Mouse (Mus musculus) ovary, postnatal 10 days (tissue): Measurements from ENCODE around the gene Ppia.
"Not testable (repeated sequence)": the region's sequence is repeated elsewhere in the genome, so short reads cannot be mapped to it uniquely, and the experiment has no call there.

ENCODE experiments used
- DNase-seq: peaks from one replicate; pipeline ENCODE4 v3.0.0; 2022; ENCODE audit warnings: low spot score

The Ppia gene

DNA sequence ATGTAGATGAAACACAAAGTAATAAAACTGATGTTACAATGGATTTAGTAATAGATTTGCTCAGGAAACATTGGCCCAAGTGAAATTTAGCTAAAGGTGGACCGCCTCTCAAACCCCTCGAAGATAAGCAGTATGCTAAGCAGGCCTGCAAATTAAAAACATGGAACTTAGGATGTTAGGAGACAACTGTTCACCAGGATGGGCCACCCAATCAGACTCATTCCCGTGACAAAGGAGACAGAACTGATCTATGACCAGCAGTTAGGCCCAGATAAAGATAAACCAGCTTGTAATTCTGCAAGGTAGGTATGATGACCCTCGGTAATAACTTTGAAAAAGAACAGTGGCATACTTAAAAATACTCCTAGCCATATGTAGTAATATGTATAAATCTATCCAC is 27.9 kb downstream of the Ppia start:
- DNase-seq, result no peak

DNA sequence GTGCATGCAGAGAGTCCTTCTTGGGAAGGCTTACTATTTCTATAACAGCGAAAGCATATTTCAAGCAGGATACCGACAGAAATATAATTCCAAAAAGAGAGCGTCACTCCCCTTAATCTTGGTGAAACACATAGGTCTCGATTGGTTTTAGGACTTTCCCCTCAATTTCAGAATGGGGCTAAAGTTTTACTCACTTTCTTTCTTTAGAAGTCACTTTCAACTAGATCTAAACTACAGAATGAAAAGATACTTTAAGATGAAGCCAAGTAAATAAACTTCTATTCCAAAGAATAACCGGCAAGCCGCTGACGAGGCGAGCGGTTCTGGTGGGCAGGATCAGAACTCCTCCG is 28.5 kb downstream of the Ppia start:
- DNase-seq, result no peak

DNA sequence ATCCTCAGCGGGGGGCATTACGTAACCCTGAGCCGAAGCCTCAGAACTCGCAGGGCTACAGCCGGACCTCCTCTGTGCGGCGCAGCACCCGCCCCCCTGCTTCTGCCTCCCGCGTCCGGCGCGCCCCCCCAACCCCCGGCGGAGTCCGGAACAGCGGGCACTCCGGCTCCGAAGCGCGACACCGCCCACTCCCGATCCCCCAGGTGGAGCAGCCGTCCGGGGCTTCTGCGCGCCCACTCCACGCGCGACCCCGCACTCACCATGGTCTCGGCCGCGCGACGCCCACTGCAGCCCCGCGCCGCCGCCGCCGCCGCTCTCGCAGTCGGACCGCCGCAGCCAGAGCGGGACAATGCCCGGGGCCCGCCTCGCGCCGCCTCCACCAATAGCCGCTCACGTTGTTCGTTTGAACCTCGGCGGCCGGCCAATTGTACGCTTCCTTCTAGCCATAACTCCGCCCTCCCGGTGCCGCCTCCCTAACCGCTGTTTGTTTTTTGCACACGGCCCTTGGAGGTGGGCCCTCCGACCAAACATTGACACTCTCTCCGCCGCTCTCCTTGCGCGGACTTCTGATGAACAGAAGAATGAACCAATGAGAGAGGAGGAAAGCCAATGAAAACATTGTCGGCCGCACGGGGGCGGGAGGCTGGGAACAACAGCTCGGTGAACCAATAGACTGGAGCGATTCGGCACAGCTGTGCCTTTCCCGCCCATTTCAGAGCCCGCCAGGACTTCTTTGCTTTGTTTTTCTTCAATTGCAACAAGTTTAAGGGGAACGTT is 29.0 kb downstream of the Ppia start, which contains the start of gene H2afv:
TSS of gene H2afv (minus strand) at position 367 of the 777 bp plus-strand sequence.
- DNase-seq, result peak; percentile 98

DNA sequence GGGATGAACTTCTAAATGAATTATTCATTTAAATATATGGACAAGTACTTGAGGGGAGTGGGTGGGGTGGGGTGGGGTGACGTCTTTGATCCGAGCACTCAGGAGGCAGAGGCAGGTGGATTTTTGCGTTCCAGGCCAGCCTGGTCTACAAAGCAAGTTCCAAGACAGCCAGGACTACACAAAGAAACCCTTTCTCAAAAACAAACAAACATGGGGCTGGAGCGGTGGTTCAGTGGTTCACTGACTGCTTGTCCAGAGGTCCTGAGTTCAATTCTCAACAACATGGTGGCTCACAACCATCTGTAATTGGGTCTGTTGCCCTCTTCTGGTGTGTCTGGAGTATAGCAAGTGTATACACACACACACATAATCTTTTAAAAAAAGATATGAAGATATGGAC is 30.2 kb downstream of the Ppia start:
- no peak for DNase-seq

DNA sequence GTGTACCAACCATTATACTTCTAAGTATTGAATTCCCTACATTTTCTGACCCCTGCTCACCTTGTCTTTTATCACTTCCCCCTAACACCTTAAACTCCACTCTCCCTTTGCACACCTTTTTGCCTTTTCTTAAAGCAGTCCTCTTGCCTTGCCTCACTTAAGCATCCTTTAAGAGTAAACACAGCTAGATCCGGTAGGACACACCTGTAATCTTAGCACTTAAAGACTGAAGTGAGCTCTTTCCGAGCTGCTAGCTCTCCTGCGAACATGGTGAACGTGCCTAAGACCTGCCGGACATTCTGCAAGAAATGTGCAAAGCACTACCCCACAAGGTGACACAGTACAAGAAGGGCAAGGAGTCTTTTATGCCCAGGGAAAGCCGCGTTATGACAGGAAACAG is 30.7 kb downstream of the Ppia start:
- DNase-seq, result no peak

DNA sequence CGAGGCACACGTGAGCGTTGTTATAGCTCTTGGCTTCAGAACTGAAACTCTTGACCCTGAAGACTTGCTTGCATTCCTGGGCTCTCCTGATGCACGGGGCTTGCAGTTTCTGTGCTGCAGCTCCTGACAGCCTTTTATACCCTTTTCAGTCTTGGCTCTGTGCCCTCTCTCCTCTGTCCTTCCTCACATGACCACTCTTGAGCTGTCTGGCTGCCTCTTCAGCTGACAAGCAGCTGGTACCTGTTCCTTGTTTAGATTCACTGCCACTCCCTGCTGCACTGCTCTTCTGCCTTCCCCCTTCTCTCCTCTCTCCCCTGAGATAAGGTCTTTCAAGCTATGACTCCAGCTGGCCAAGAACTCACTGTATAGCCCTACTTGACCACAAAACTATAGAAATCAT is 32.2 kb downstream of the Ppia start:
- DNase-seq, result no peak

DNA sequence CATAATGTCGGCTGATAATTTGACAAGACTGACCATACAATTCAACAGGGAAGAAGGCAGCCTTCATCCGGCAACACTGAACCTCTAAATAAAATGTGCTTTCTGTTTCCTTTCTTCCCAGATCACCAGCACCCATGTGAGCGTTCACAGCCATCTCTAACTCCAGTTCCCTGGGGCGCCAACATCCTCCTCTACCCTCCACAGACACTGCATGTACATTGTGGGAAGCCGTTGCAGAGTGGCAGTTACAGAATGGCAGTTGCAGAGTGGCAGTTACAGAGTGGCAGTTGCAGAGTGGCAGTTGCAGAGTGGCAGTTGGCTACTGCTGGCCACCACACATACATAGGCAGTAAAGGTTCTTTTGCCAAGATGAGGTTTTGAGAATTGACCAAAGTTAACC is 32.9 kb downstream of the Ppia start:
- not testable (repeated sequence) for DNase-seq

DNA sequence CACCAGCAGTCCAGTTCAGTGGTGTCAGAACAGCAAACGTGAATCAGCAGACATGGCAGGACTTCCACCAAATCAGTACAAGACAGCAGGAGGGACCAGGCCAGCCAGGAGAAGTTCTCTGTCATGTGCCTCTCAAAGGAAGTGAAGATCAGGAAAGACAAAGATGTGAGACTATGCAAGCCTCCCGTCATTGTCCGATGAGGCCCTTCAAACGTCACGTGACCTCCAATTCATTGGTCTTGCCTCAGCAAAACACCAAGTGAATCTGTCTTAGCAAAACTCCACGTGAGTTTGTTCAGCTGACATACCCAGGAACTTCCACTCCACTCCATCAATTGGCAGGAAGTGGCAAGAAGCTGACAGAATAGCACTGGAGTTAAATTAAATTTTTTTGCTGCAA is 40.8 kb downstream of the Ppia start:
- no peak for DNase-seq

DNA sequence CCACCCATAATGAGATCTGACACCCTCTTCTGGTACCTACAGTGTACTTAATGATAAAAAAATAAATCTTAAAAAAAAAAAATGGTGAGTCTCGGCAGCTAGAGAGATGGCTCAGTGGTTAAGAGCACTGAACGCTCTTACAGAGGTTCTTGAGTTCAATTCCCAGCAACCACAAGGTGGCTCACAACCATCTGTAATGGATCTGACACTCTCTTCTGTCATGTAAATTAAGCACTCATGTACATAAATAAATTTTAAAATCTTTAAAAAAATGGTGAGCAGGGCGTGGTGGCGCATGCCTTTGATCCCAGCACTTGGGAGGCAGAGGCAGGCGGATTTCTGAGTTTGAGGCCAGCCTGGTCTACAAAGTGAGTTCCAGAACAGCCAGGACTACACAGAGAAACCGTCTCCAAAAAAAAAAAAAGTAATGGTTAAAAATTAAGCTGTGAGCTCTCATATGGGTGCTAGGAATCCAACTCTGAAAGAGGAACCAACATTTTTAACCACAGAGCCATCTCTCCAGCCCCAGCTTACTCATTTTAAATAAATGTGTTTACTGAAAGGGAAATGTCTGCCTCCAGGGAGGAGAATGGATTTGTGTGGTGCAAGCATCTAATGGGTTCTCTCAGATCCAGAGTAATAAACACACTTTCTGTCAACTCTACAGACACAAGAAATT is 48.1 kb downstream of the Ppia start:
- DNase-seq, result no peak

DNA sequence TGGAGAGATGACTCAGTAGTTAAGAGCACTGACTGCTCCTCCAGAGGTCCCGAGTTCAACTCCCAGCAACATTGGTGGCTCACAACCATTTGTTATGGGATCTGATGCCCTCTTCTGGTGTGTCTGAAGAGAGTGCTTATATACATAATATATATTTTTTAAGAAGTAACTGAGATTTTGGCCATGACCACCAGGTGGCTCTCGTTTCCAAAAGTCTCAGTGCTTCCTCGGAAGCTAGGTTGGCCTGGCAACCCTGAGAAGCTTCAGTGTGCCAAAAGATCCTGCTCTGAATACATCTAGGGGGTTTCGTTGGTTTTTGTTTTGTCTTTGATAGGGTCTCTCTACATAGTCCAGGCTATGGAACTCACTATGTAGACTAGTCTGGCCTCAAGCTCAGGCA is 49.9 kb downstream of the Ppia start:
- DNase-seq, result peak; percentile 18

DNA sequence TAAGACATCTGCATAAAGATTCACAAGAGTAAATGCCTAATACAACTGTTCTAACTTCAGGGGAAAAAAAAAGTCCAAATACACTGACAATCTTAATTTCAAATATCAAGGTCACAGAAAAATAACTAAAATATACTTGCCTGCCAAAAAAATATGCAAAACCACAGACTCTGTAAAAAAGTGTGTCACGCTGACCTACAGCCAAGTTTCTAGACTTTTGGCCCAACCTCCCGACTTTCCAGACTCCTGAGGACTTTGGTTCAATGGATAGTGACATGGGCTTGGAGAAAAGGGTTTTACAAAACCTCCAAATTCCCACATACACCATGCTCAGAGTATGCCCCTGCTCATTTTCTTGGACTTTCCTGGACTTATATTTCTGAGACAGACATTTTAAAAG is 53.3 kb downstream of the Ppia start:
- DNase-seq, result no peak
